In genomic region chr1:159235674-159236073, GRCm38 (mm10) we compare ENCODE assay signal across 22 mouse cellular contexts. TPM values are rescaled to one million over a fixed set of nuclear protein-coding genes. Genes with fewer than 3 reads are reported as not detected.
DNase-seq lines count a peak whose midpoint lies in the region; ATAC-seq and TF ChIP-seq lines count a peak whose summit lies in the region.
"Had no signal": no experiment of that assay in that cellular context is flagged by ENCODE, and none has a peak within 500 bp of the region (broad histone marks: within the 10 kb centered on the region; RNA-seq: fewer than 3 reads in every experiment).

No protein-coding gene starts in this region.

- WGBS in liver, embryonic 13.5 days (ENCODE audit: insufficient replicate concordance): 17% methylated on average over 2 of the region's 2 CpGs

- DNase-seq in MEL (ENCODE audit: low read depth, low spot score): peak; percentile 61
- peak; percentile 64 for DNase-seq in c-Kit-positive CD71-positive TER-119-negative erythroid progenitor cells, embryonic 14.5 days (ENCODE audit: low read depth)
- DNase-seq in liver, embryonic 13.5 days: peak; percentile 49
- no peak for DNase-seq in cerebellum, adult 8-10 months
- DNase-seq in urinary bladder, postnatal 4 days (ENCODE audit: low spot score in 2 of 2): no peak
- DNase-seq in frontal cortex, postnatal 25 days (ENCODE audit: low spot score in 2 of 2): no peak
- DNase-seq: adrenal gland, postnatal 10 days; cerebellum, adult 9-11 months; gastrocnemius, postnatal 36 days; heart, postnatal 4 days; kidney, adult 9 months; kidney, postnatal 25 days; lung, embryonic 14.5 days; lung, postnatal 36 days had no signal

- no peak overlapping the region for H3K4me3 ChIP-seq in MEL (ENCODE audit: control insufficient read depth in 1 of 2, insufficient read depth in 1 of 2, low read depth in 2 of 2, low read length in 2 of 2)
- peak overlapping the region; percentile 36 for H3K4me3 ChIP-seq in liver, embryonic 13.5 days (replicated peaks)
- H3K4me3 ChIP-seq: embryonic facial prominence, embryonic 15.5 days; hindbrain, embryonic 15.5 days; limb, embryonic 12.5 days; midbrain, embryonic 10.5 days; neural tube, embryonic 15.5 days; stomach, embryonic 15.5 days had no signal

- H3K9me3 ChIP-seq in MEL (replicated peaks; ENCODE audit: insufficient read depth, low read length): no peaks in the 10 kb centered on the region
- H3K9me3 ChIP-seq in liver, embryonic 13.5 days (replicated peaks): no peaks in the 10 kb centered on the region
- H3K9me3 ChIP-seq: embryonic facial prominence, embryonic 15.5 days; hindbrain, embryonic 15.5 days; limb, embryonic 12.5 days; midbrain, embryonic 10.5 days; neural tube, embryonic 15.5 days; stomach, embryonic 15.5 days had no signal

- no peaks in the 10 kb centered on the region for H3K27me3 ChIP-seq in MEL (ENCODE audit: control insufficient read depth in 1 of 2, insufficient read depth in 2 of 2, low read length in 2 of 2)
- no peaks in the 10 kb centered on the region for H3K27me3 ChIP-seq in liver, embryonic 13.5 days
- H3K27me3 ChIP-seq: embryonic facial prominence, embryonic 15.5 days; hindbrain, embryonic 15.5 days; limb, embryonic 12.5 days; neural tube, embryonic 15.5 days; stomach, embryonic 15.5 days had no signal

- H3K9ac ChIP-seq in MEL (ENCODE audit: control insufficient read depth, low read depth, low read length, poor library complexity, severe bottlenecking): no peak overlapping the region
- peak overlapping the region; percentile 63 for H3K9ac ChIP-seq in liver, embryonic 13.5 days
- H3K9ac ChIP-seq: embryonic facial prominence, embryonic 15.5 days; hindbrain, embryonic 15.5 days; limb, embryonic 12.5 days; lung, embryonic 14.5 days; neural tube, embryonic 15.5 days; stomach, embryonic 15.5 days had no signal

- H3K79me2 ChIP-seq in MEL (ENCODE audit: control insufficient read depth, insufficient read depth, low read length, poor library complexity): peaks cover 36% of the 10 kb centered on the region

- peaks cover 11 to 51% of the 10 kb centered on the region in 2 experiments for H3K36me3 ChIP-seq in MEL (ENCODE audit: control insufficient read depth in 1 of 2, insufficient read depth in 2 of 2, low read length in 2 of 2)
- H3K36me3 ChIP-seq in liver, embryonic 13.5 days: peaks cover 11% of the 10 kb centered on the region
- H3K36me3 ChIP-seq: embryonic facial prominence, embryonic 15.5 days; stomach, embryonic 15.5 days had no signal

- peak; percentile 75 to 83 for TF ChIP-seq EP300 in MEL (IDR thresholded peaks at IDR 0.05; ENCODE audit: low read depth in 1 of 2, low read length in 2 of 2)

- no peak for TF ChIP-seq CTCF in MEL (IDR thresholded peaks at IDR 0.05 in 2 of 3, conservative IDR thresholded peaks at IDR 0.05 in 1 of 3; ENCODE audit: control insufficient read depth in 1 of 3, insufficient read depth in 1 of 3, low read depth in 2 of 3, low read length in 3 of 3, poor library complexity in 1 of 3, severe bottlenecking in 1 of 3)

- ATAC-seq in liver, embryonic 13.5 days (ENCODE audit: low read depth): peak; percentile 37
- ATAC-seq in megakaryocyte-erythroid progenitor cell, adult 5-6 weeks (replicated peaks; ENCODE audit: low FRiP score, low TSS enrichment, poor library complexity, severe bottlenecking): peak; percentile 50
- ATAC-seq: midbrain, embryonic 16.5 days had no signal

- H3K4me2 ChIP-seq in liver, embryonic 13.5 days: peak overlapping the region; percentile 58
- H3K4me2 ChIP-seq: embryonic facial prominence, embryonic 15.5 days; limb, embryonic 12.5 days; neural tube, embryonic 15.5 days; stomach, embryonic 15.5 days had no signal

- peaks cover 20 to 22% of the 10 kb centered on the region in 2 experiments for H3K4me1 ChIP-seq in MEL (ENCODE audit: control insufficient read depth in 1 of 2, insufficient read depth in 2 of 2, low read length in 2 of 2)
- peaks cover 62% of the 10 kb centered on the region for H3K4me1 ChIP-seq in liver, embryonic 13.5 days (replicated peaks)

- no peak overlapping the region for H3K27ac ChIP-seq in MEL (ENCODE audit: control insufficient read depth, low read depth, low read length)
- H3K27ac ChIP-seq in liver, embryonic 13.5 days: peak overlapping the region; percentile 88
- H3K27ac ChIP-seq: embryonic facial prominence, embryonic 15.5 days; hindbrain, embryonic 15.5 days; limb, embryonic 12.5 days; midbrain, embryonic 10.5 days; neural tube, embryonic 15.5 days; stomach, embryonic 15.5 days had no signal

- no peak for TF ChIP-seq POLR2A in MEL (IDR thresholded peaks at IDR 0.05; ENCODE audit: control insufficient read depth in 1 of 2, insufficient read depth in 1 of 2, low read depth in 1 of 2, low read length in 2 of 2, poor library complexity in 1 of 2)

- no peak for TF ChIP-seq RAD21 in MEL (IDR thresholded peaks at IDR 0.05; ENCODE audit: low read depth, low read length)

TF ChIP-seq in MEL, 35 proteins besides CTCF, POLR2A, EP300 and RAD21:
- TF ChIP-seq RCOR1 (IDR thresholded peaks at IDR 0.05; ENCODE audit: low read depth, low read length): peak; percentile 85
- peak; percentile 67; the same call in 1 of the 2 replicates for TF ChIP-seq BHLHE40 (IDR thresholded peaks at IDR 0.05; ENCODE audit: borderline replicate concordance, low read depth, low read length)
- no peak for TF ChIP-seq NELFE (IDR thresholded peaks at IDR 0.05; ENCODE audit: low read depth, low read length)
- no peak for TF ChIP-seq UBTF (IDR thresholded peaks at IDR 0.05; ENCODE audit: borderline replicate concordance, insufficient read depth, low read depth, low read length)
- TF ChIP-seq GABPA (IDR thresholded peaks at IDR 0.05; ENCODE audit: low read depth, low read length): no peak
- TF ChIP-seq MEF2A (IDR thresholded peaks at IDR 0.05; ENCODE audit: extremely low read depth, insufficient replicate concordance, low read depth, low read length, poor library complexity, severe bottlenecking): no peak
- no peak for TF ChIP-seq HCFC1 (IDR thresholded peaks at IDR 0.05; ENCODE audit: low read depth, low read length)
- TF ChIP-seq SIN3A (IDR thresholded peaks at IDR 0.05; ENCODE audit: low read length): peak; percentile 74; the same call in 1 of the 2 replicates
- TF ChIP-seq USF1 (IDR thresholded peaks at IDR 0.05; ENCODE audit: low read depth, low read length): no peak
- no peak for TF ChIP-seq CHD2 (IDR thresholded peaks at IDR 0.05; ENCODE audit: low read length)
- TF ChIP-seq TCF12 (IDR thresholded peaks at IDR 0.05; ENCODE audit: low read depth, low read length): peak; percentile 67
- peak; percentile 40; the same call in 1 of the 2 replicates for TF ChIP-seq MYB (IDR thresholded peaks at IDR 0.05; ENCODE audit: low read depth, low read length)
- no peak for TF ChIP-seq POLR2AphosphoS2 (IDR thresholded peaks at IDR 0.05; ENCODE audit: low read length)
- no peak for TF ChIP-seq MAFK (IDR thresholded peaks at IDR 0.05; ENCODE audit: borderline replicate concordance, low read depth, low read length)
- peak; percentile 84 for TF ChIP-seq GATA1 (IDR thresholded peaks at IDR 0.05; ENCODE audit: low read depth, low read length)
- no peak for TF ChIP-seq MAZ (IDR thresholded peaks at IDR 0.05; ENCODE audit: low read depth, low read length)
- TF ChIP-seq ZNF384 (IDR thresholded peaks at IDR 0.05; ENCODE audit: low read depth, low read length): no peak
- TF ChIP-seq POLR2AphosphoS5 (IDR thresholded peaks at IDR 0.05; ENCODE audit: borderline replicate concordance, low read depth, low read length): no peak
- TF ChIP-seq KAT2A (conservative IDR thresholded peaks at IDR 0.05; ENCODE audit: low read depth, low read length): no peak
- TF ChIP-seq TAL1 (IDR thresholded peaks at IDR 0.05; ENCODE audit: low read length): peak; percentile 67
- TF ChIP-seq ZC3H11A (IDR thresholded peaks at IDR 0.05; ENCODE audit: low read depth, low read length): no peak
- peak; percentile 54; the same call in 1 of the 2 replicates for TF ChIP-seq MYC (IDR thresholded peaks at IDR 0.05; ENCODE audit: low read depth, low read length)
- TF ChIP-seq SMC3 (IDR thresholded peaks at IDR 0.05; ENCODE audit: low read depth, low read length): no peak
- no peak for TF ChIP-seq E2F4 (IDR thresholded peaks at IDR 0.05; ENCODE audit: borderline replicate concordance, low read depth, low read length)
- TF ChIP-seq MXI1 (IDR thresholded peaks at IDR 0.05; ENCODE audit: low read depth, low read length): 0 out of 2 replicates have a peak, but pooled peaks have one; percentile 15
- no peak for TF ChIP-seq JUND (IDR thresholded peaks at IDR 0.05; ENCODE audit: low read depth, low read length)
- no peak for TF ChIP-seq ZMIZ1 (IDR thresholded peaks at IDR 0.05; ENCODE audit: low read depth, low read length)
- TF ChIP-seq CHD1 (IDR thresholded peaks at IDR 0.05; ENCODE audit: low read depth, low read length): no peak
- no peak for TF ChIP-seq NRF1 (IDR thresholded peaks at IDR 0.05; ENCODE audit: insufficient read depth, low read depth, low read length, poor library complexity, severe bottlenecking)
- TF ChIP-seq USF2 (IDR thresholded peaks at IDR 0.05; ENCODE audit: borderline replicate concordance in 1 of 2, insufficient read depth in 1 of 2, low read depth in 1 of 2, low read length in 2 of 2): no peak
- TF ChIP-seq ETS1 (IDR thresholded peaks at IDR 0.05; ENCODE audit: low read depth, low read length): peak; percentile 78
- TF ChIP-seq ELF1 (IDR thresholded peaks at IDR 0.05; ENCODE audit: low read depth, low read length): no peak
- TF ChIP-seq TBP (IDR thresholded peaks at IDR 0.05; ENCODE audit: low read depth, low read length): no peak
- TF ChIP-seq ZKSCAN1 (IDR thresholded peaks at IDR 0.05; ENCODE audit: low read depth, low read length): no peak
- TF ChIP-seq MAX (IDR thresholded peaks at IDR 0.05; ENCODE audit: low read length): no peak; the same call in 1 of the 2 replicates

RNA-seq across cellular contexts. Expression of gene Cop1, which starts 3.6 kb away (rescaled TPM):
- total RNA-seq in MEL (2012; rRNA removed): 95.1 and 98.4 TPM in 2 replicates
- 10 to 100 TPM; 28.3 to 83.8 TPM for polyA plus RNA-seq in MEL (2012; ENCODE audit: insufficient read depth in 1 of 2, insufficient read length in 2 of 2, low read depth in 1 of 2, low replicate concordance in 2 of 2, missing spikeins in 1 of 2)
- polyA plus RNA-seq in liver, embryonic 13.5 days (2015; fragmentation: Nextera tagmentation; extraction: Ambion mirVana): 35.3 and 41.1 TPM in 2 replicates
- total RNA-seq in megakaryocyte-erythroid progenitor cell, adult 5-6 weeks (2014; fragmentation: Nextera tagmentation): 189 and 227 TPM in 2 replicates
- 98.1 and 167 TPM in 2 replicates for total RNA-seq in megakaryocyte-erythroid progenitor cell, adult 5-6 weeks (2017)

Comparison
In these comparisons a context has a peak if more than half of its experiments do, and no peak if none do; other contexts are left out.
1. DNase-seq: peak in MEL (single experiment), c-Kit-positive CD71-positive TER-119-negative erythroid progenitor cells, embryonic 14.5 days (single experiment) and liver, embryonic 13.5 days (single experiment); none in cerebellum, adult 8-10 months (single experiment), urinary bladder, postnatal 4 days (0 of 2) and frontal cortex, postnatal 25 days (0 of 2).